Mouse (Mus musculus): ENCODE data around the gene Hnrnpa1. TPM values are rescaled to one million over a fixed set of nuclear protein-coding genes. Genes with fewer than 3 reads are reported as not detected.
"Not testable (repeated sequence)": the region's sequence is repeated elsewhere in the genome, so short reads cannot be mapped to it uniquely, and the experiment has no call there.

Gene Hnrnpa1
- total RNA-seq, 2 experiments from 2014 or later: 140 to 154 TPM

DNA sequence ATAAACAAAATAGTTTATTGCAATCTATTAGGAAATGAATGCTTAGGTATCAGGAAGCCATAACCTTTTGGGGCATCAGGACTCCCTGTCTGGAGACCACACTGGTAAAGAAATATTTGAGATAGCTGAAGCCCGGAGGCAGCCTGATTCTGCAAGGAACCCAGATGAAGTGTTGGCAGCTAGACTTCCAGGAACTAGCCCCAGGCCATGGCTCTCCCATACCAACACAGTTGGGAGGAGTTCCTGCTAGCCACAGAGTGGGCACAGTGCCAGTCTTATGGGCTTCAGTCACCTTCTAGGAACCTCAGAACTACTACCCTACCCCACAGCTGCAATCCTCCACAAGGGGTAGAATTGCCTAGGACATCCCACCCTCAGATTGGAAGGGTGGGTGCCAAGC is 19.8 kb downstream of the Hnrnpa1 start:
- DNase-seq: no peak
- intact Hi-C loops (cut with DNase I): no loop called here

DNA sequence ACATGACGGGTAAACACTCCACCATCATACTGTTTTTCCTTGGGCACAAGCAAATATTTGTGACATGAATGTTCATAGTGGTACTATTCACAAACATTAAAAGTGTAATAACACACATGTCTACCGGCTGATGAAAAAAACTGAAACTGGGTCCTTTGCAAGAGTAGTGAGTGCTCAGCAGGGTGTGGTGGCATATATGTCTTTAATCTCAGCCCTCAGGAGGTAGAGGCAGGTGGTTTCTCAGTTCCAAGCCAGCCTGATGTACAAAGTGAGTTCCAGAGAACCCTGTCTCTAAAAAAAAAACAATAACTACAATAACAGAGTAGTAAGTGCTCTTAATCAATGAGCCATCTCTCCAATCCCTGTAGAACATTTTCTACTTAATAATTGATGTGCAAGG is 24.6 kb downstream of the Hnrnpa1 start:
- DNase-seq: no peak
- intact Hi-C loops (cut with DNase I): no loop called here

DNA sequence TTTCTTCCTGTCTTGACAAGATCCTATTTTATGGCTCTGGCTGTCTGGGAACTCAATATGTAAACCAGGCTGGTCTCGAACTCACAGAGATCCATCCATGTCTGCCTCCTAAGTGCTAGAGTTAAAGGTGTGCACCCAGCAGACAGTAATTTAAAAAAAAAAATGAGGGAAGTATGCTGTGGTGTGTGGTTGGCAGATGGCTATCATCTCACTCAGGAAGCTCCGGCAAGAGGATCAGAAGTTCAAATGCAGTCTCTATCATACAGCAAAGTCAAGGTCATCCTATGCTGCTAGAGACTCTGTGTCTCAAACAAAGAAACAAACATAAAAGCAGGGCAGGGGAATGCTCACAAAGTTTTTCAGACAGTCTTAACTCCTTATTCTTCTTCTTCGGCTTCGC is 28.7 kb downstream of the Hnrnpa1 start:
- intact Hi-C loops (cut with DNase I): no loop called here
- no peak for DNase-seq

DNA sequence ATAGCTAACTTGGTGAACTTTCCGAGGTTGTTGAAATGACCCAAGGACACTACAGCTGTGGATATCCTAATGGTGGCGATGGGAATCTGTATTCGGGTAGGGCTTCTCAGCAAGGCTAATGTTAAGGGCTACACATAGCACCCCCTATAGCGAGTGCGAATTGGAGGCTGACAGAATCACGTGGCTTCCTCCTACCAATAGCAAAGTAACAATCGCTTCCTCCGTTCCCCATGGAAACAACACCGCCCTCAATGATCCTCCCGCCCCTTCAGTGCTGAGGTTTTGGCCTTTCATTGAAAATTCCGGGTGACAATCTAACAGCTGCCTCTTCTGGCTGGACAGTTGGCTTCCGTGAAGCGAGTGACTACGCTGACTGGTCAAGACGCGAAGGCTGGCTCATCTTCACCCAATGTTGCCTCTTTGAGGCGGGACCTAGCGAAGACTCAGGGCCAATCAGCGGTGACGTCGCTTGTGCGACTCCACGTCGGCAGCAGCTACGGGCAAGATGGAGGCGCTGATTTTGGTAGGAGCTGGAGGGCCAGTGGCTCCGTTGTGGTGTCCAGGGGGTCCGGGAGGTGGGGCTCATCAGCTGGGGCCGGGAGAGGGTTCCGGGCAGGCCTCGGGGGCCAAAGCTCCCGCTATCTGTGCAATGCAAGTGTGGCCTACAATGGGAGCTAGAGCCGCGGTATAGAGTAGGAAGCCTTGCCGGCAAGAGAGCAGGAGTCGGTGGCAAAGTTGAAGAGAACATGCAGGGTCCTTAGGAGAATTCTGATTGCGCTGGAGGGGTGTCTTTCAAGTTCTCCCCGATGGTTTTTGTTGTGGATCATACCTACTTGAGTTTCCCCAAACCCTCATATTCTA is 32.4 kb downstream of the Hnrnpa1 start, which contains the start of gene Copz1:
TSS of gene Copz1 (plus strand) at position 296 of the 861 bp plus-strand sequence.
- intact Hi-C loops (cut with DNase I): loop anchor here (2.0 kb wide), 1 partner anchor 34 kb away; the partner anchor contains the start of gene Cbx5
- DNase-seq: peak; percentile 89 to 93

DNA sequence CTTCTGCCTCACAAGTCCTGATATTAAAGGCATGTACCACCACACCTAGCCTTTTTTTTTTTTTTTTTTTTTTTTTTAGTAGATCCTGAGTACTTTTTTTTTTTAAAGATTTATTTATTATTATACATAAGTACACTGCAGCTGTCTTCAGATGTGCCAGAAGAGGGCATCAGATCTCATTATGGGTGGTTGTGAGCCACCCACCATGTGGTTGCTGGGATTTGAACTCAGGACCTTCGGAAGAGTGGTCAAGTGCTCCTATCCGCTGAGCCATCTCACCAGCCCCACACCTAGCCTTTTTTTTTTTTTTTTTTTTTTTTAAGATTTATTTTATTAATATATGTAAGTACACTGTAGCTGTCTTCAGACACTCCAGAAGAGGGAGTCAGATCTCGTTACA is 35.7 kb downstream of the Hnrnpa1 start:
- intact Hi-C loops (cut with DNase I): not testable (repeated sequence)

DNA sequence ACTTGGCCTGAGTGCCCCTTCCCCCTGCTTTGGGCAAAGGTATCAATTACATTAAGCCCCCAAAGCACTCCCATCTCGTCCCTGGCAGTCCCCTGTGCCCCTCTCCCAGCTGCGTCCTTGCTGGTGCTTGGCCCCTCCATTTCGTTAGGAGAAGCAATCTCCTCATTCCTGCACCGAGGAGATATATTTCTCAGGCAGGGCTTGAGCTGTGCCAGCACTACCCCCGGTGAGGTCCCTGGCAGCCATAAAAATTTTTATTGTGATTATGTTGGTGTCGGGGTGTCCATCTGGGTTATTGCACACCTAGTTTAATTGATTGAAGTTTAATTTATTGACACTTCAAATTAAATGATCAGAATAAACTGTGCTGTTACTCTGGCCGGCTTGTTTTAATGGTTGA is 37.7 kb downstream of the Hnrnpa1 start:
- intact Hi-C loops (cut with DNase I): no loop called here
- no peak for DNase-seq

More for the DNA sequence above, 35.7 kb downstream of the Hnrnpa1 start:
- not testable (repeated sequence) for DNase-seq

DNA sequence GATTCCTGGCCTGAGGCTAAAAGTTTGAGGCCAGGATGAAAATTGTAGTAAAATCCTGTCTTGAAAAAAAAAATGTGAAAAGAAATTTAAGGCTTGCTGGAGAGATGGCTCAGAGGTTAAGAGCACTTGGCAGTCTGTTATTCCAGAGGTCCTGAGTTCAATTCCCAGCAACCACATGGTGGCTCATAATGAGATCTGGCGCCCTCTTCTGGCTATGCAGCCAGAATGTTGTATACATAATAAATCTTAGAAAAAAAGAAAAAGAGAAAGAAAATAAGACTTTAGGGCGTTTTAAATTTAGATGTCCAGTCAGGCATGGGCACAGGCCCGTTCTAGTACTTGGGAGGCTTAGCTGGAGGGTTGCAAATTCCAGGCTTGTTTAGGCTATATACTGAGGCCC is 39.5 kb downstream of the Hnrnpa1 start:
- intact Hi-C loops (cut with DNase I): loop anchor here (5.0 kb wide), 2 partner anchors 32 to 97 kb away; no protein-coding TSS in a partner anchor
- DNase-seq: peak in 1 of 2 experiments; percentile 34

DNA sequence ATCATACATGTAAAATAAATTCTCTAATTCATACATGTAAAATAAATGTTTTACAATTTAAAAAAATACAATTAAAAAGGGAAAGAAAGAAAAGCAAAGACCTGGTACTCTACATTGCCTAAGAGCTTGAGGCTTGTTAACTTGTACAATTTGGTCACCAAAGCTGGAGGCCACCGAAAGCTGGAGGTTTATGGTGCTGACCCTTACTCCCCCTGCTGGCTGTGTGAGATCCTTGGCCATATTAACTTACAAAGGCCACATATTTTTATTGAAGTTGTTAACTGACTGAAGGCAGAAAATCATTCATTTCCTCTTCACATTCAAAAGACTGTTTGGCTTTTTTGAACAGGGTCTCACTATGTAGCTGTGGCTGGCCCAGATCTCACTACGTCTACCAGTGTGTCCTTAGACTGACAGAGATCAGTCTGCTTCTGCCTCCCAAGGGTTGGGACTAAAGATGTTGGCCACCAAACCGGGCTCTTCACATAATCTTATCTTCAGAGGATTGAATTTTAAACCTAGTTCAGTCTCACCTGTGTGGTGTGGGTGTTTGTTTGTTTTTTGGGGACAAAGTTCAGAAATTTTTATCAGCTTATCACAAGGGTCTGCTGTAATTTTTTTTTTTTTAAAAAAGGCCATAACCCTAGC is 40.7 kb downstream of the Hnrnpa1 start:
- DNase-seq: no peak
- intact Hi-C loops (cut with DNase I): loop anchor here (5.0 kb wide), 2 partner anchors 34 to 99 kb away; no protein-coding TSS in a partner anchor

DNA sequence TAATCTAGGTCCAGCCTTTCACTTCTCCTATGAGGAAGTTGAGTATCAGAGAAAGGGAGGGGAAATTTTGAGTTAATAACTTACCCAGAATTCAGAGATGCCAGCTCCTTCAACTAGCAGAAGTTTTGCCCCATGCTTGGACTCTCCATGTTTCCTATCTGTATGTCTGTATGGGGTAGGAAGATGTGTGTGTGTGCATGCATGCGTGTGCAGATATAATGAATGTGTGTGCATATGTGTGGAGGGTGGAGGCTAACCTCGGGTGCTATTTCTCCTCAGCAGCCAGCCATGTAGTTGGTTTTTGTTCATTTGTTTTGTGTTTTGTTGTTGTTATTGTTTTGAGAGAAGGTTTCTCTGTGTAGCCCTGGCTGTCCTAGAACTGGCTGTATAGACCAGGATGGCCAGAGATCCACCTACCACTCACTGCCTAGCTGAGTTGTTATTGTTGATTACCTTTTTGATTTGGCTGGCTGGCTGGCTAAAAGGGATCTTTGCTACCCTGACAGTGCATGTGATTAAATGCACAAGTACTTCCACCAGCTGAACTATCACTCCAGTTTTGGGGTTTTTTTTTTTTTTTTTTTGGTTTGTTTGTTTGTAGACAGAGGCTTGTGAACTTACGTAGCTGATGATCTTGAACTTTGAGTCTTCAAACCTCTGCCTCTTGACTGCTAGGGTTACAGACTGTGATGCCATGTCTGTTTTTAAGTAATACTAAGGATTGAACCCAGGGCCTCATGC is 41.4 kb downstream of the Hnrnpa1 start:
- no peak for DNase-seq
- intact Hi-C loops (cut with DNase I): loop anchor here (5.0 kb wide), 2 partner anchors 34 to 99 kb away; no protein-coding TSS in a partner anchor

DNA sequence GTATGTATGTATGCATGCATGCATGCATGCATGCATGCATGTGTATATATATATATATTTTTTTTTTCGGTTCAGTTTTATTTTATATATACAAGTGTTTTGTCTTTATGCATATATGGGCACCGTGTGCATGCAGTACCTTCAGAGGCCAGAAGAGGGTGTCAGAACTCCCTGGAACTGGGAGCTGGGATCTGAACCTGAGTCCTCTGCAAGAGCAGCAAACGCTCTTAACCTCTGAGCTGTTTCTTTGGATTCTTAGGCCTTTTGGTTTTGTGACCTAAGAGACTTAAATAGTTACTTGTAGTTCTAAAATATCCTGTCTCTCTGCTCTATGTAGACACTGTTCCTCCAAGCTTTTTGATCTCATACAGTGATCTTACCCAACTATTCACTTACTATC is 43.8 kb downstream of the Hnrnpa1 start:
- peak; percentile 31 to 53 for DNase-seq

DNA sequence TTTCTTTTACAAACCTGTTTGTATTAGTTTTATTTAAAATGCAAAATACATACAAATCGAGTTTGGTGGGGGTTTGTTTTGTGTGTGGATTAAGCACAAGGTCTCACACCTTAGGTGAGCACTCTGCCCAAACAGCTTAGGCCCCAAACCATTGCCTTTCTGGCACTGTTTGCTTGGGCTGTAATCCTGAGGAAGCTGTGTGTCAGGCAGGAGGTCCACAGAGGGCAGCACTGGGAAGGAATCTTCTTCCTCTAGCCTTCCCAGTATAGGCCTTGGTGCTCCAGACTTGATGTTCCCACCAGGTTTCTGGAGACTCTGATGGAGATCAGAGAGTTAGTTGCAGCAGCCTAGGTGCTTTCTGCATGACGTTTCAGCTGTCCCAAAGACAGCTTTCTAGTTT is 44.4 kb downstream of the Hnrnpa1 start:
- no peak for DNase-seq
- intact Hi-C loops (cut with DNase I): loop anchor here (2.0 to 5.0 kb wide), 3 partner anchors 22 to 102 kb away; no protein-coding TSS in a partner anchor

More for the DNA sequence above, 43.8 kb downstream of the Hnrnpa1 start:
- intact Hi-C loops (cut with DNase I): loop anchor here (2.0 to 5.0 kb wide), 3 partner anchors 23 to 102 kb away; no protein-coding TSS in a partner anchor

DNA sequence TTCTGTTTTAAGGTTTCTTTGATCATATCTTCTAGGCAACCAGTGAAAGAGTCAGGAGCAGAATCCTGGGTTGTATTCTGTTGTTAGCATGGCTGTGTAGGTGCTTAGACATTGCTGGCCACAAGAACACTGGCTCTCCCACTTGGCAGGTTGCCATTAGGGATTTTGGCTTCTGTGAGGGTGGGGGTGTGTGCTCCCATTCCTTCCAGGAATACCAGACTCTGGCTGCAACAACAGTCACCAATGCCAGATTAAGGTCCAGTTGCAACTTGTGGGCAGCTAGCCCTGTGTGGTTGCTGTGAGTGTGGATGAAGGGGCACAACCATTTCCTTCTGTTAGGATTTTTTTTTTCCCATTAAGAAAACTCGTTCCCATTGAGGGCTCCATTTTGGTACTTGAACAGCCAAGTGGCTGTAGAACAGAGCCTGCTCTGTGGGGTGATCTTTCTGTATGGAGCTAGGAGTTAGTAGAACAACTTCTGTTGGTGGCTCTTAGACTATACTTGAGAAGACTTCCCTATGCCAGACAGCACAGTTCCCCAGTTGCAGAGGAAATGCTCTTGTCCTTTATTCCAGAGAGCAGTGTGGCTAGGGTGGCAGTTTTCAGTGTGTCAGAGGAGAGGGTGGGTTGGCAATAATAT is 45.7 kb downstream of the Hnrnpa1 start:
- DNase-seq: peak; percentile 58 to 59
- intact Hi-C loops (cut with DNase I): loop anchor here (2.0 kb wide), 1 partner anchor 21 kb away; no protein-coding TSS in a partner anchor

DNA sequence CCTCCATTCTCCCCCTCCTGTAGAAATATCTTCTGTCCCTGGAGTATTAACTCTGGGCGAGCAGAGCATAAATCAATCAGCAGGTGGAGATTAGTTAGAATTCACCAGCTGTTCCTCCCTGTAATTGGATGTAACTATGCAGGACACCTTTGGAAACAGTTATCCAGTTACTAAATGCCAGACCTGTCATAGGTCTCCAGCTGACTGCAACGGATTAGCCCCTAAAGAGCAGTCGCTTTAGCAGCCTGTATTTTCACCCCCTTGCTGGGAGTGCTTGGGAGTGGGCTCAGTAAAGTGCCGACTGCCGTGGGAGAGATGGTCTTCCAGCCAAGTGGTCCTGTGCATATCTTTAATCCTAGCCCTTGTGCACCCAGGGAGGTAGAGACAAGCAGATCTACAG is 49.4 kb downstream of the Hnrnpa1 start:
- intact Hi-C loops (cut with DNase I): no loop called here
- no peak for DNase-seq

DNA sequence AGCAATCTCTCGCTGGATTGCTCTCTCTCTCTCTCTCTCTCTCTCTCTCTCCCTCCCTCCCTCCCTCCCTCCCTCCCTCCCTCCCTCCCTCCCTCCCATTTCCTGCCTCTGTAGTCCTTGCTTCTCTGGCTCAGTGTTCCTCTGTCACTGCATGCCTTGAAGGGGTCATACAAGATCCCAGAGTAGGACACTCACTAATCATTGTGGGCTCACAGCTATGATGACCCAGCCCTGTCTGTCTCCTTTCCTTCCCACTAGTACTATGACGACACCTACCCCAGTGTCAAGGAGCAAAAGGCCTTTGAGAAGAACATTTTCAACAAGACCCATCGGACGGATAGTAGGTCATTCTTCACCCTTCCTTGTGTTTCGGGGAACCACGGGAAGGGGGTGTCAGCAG is 50.2 kb downstream of the Hnrnpa1 start:
- no peak for DNase-seq
- intact Hi-C loops (cut with DNase I): no loop called here

DNA sequence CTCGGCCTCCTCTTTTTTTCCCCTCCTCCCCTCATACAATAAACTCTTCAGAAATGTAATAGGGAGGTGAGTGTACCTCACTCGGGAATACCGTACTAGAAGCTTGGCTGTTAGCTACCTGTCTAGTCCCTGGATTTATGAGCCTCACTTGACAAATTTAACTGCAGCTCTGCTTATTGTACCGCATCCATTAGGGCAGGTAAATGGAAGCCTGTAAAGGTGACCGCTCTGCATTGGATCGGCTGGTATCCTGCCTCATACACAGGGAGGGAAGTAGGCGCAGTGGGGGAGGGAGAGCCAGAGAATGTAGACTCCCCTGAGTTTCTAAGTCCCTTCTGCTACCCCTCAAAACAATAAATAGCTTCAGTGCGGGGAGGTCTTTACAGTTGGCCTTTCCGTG is 50.6 kb downstream of the Hnrnpa1 start:
- intact Hi-C loops (cut with DNase I): no loop called here
- no peak for DNase-seq

DNA sequence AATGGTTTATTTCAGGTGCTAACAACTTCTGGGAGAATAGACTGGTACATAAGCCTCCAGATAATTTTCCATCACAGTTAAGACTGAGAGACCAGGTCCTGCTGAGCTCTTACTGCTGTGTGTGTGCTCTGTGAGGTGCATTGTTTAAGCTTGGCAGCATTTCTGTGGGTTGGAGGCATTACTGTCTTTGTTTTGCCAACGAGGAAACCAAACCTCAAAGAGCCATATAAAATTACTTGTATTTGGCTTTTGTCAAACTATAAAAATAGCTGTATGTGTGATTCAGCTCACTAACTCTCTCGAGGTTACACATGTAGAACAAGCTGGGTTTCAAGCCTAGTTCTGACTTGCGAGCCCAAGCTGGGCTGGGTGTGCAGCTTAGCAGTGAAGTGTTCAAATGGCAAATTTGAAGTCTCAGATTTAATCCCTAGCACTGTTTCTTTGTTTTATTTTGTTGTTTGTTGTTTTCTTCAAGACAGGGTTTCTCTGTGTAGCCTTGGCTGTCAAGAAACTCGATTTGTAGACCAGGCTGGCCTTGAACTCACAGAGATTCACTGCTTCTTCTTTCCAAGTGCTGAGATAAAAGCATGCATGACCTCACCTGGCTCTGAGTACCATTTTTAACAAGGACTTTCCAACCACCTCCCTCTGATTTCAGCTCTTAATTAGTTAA is 52.6 kb downstream of the Hnrnpa1 start:
- intact Hi-C loops (cut with DNase I): no loop called here
- no peak for DNase-seq

DNA sequence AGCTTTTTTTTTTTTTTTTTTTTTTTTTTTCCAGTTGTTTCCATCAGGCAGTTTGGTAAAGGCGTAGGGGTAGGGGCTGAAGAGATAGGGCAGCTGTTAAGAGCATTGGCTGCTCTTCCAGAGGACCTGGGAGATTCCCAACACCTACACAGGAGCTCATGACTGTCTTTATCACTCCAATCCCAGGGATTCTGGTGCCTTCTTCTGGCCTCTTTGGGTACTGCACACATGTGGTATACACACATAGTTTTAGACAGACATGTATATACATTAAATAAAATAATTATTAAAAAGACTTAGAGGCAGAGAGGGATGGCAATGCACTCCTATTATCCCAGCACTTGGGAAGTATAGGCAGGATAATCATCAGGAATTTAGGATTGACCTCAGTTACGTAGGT is 53.1 kb downstream of the Hnrnpa1 start:
- DNase-seq: no peak
- intact Hi-C loops (cut with DNase I): no loop called here

DNA sequence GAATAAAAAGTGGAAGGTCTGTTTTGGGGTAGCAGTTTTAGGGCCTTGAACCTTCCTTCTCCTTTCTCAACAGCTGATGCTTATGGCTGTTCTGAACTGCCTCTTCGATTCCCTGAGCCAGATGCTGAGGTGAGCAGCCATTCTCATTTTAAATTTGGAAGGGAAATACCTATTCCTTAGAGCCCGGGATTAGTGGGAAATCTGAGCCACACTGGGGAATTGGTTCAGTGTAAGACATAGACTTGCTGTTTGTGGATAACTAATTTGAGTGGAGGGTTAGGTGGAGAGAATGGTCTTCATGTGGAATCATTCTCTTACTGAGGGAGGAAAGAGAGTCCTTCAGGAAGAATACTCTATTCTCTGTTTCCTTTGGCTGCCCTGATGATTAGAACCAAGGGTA is 54.4 kb downstream of the Hnrnpa1 start:
- intact Hi-C loops (cut with DNase I): no loop called here
- DNase-seq: no peak

DNA sequence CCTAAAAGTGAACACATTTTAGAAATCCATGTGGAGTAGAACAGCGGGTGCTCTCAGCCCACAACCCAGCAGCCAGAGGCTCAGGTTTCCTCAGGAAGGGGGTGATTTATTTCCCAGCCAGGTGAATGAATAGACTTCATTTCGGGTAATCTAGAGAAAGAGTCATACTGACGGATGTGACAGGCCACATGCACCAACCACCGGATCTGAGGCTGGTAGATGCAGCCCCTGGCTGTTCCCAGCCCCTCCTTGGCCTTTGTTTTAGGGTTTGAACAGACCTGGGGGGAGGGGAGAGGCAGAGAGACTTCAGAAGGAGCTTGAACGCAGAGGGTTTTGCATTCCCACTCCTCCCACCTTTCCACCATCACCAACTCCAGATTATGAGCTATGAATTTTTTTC is 55.6 kb downstream of the Hnrnpa1 start:
- intact Hi-C loops (cut with DNase I): no loop called here
- DNase-seq: no peak

All from heart, postnatal 36 days (tissue).